Mouse (Mus musculus) adrenal gland, adult 8-10 months (tissue): ENCODE results near the gene Arid3a. TPM values are rescaled to one million over a fixed set of nuclear protein-coding genes. Genes with fewer than 3 reads are reported as not detected.
"Not testable (repeated sequence)": the region's sequence is repeated elsewhere in the genome, so short reads cannot be mapped to it uniquely, and the experiment has no call there.

ENCODE experiments used
- DNase-seq: peaks from one replicate; pipeline ENCODE4 v3.0.0; 2022
- total RNA-seq, 4 experiments: library from RNA; stranded (reverse); gene quantifications; 2 replicates each; pipeline ENCODE4 v1.2.4; 2022

Gene Arid3a
- total RNA-seq, 4 experiments from 2014 or later: 5.3 to 9.8 (median 7.5) TPM

GRCm38 (mm10) chr10:79949873-79950272 is 23.0 kb downstream of the Arid3a start:
- DNase-seq: no peak

- no peak for DNase-seq
These were observed 23.8 kb downstream of the Arid3a start for GRCm38 (mm10) chr10:79950661-79951060.

- no peak for DNase-seq
These were observed 27.1 kb downstream of the Arid3a start for GRCm38 (mm10) chr10:79953946-79954345.

- no peak for DNase-seq
These were observed 28.8 kb downstream of the Arid3a start for GRCm38 (mm10) chr10:79955691-79956090.

GRCm38 (mm10) chr10:79956643-79957154 is 29.9 kb downstream of the Arid3a start:
- DNase-seq: no peak

GRCm38 (mm10) chr10:79958140-79958816 is 31.4 kb downstream of the Arid3a start:
- peak; percentile 80 for DNase-seq

- DNase-seq: not testable (repeated sequence)
These were observed 32.6 kb downstream of the Arid3a start for GRCm38 (mm10) chr10:79959412-79959811.

- DNase-seq: peak; percentile 99
These were observed 33.2 kb downstream of the Arid3a start, which contains the start of gene Wdr18 for GRCm38 (mm10) chr10:79959847-79960601. Gene Wdr18 (plus strand): TSS chr10:79960152.

- DNase-seq: no peak
These were observed 33.9 kb downstream of the Arid3a start for GRCm38 (mm10) chr10:79960671-79961294.

- DNase-seq: no peak
These were observed 37.9 kb downstream of the Arid3a start for GRCm38 (mm10) chr10:79964727-79965126.

GRCm38 (mm10) chr10:79965325-79965724 is 38.5 kb downstream of the Arid3a start:
- no peak for DNase-seq

GRCm38 (mm10) chr10:79966886-79967400 is 40.1 kb downstream of the Arid3a start:
- no peak for DNase-seq

- DNase-seq: no peak
These were observed 41.3 kb downstream of the Arid3a start for GRCm38 (mm10) chr10:79968181-79968580.

GRCm38 (mm10) chr10:79969124-79969568 is 42.3 kb downstream of the Arid3a start:
- no peak for DNase-seq

- DNase-seq: no peak
These were observed 43.8 kb downstream of the Arid3a start, which contains the start of gene Grin3b for GRCm38 (mm10) chr10:79970415-79971182. Gene Grin3b (plus strand): TSS chr10:79970715.

- DNase-seq: no peak
These were observed 44.3 kb downstream of the Arid3a start for GRCm38 (mm10) chr10:79971183-79971497.

GRCm38 (mm10) chr10:79972831-79973230 is 46.0 kb downstream of the Arid3a start:
- DNase-seq: no peak

- DNase-seq: no peak
These were observed 47.2 kb downstream of the Arid3a start for GRCm38 (mm10) chr10:79974087-79974486.

- no peak for DNase-seq
These were observed 47.8 kb downstream of the Arid3a start for GRCm38 (mm10) chr10:79974668-79975067.

- no peak for DNase-seq
These were observed 49.4 kb downstream of the Arid3a start for GRCm38 (mm10) chr10:79976071-79976721.

GRCm38 (mm10) chr10:79976722-79977107 is 49.9 kb downstream of the Arid3a start:
- DNase-seq: no peak

- DNase-seq: no peak
These were observed 50.5 kb downstream of the Arid3a start for GRCm38 (mm10) chr10:79977324-79977723.
